ENCODE assay signal across 26 mouse cellular contexts in the genomic region with DNA sequence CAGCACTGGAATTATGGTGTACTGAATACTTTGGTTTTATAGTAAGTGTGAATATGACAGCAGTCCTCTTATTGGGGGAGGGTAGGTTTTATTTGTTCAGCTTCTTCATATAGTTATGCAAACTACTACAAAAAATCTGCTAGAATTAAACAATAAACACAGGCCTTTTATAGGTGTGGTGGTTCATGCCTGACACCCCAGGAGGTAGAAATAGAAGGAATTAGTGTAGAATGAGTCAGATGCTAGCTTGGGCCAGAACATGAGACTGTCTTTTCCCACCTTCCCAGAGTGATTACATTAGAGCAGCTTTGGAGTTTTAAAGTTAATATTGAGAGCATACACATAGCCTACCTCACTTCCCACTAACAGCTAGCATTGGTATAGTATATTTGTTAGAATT.
"Had no signal": no experiment of that assay in that cellular context is flagged by ENCODE, and none has a peak within 500 bp of the region (broad histone marks: within the 10 kb centered on the region; RNA-seq: fewer than 3 reads in every experiment).

No protein-coding gene starts in this region.

- DNase-seq: gastrocnemius, adult 2 months; gastrocnemius, postnatal 10 days; gastrocnemius, postnatal 25 days; heart, adult 18-20 months; heart, postnatal 14 days; heart, postnatal 36 days; kidney, adult 18-20 months; kidney, adult 8-10 months; kidney, postnatal 10 days; kidney, postnatal 25 days; kidney, postnatal 4 days; liver; liver, embryonic 13.5 days had no signal

- H3K27me3 ChIP-seq: heart, embryonic 12.5 days; intestine, embryonic 15.5 days; limb, embryonic 12.5 days; liver, embryonic 13.5 days; liver, embryonic 15.5 days had no signal

- ATAC-seq: hindbrain, embryonic 16.5 days; inflammation-experienced regulatory T-cells, adult 6 months; intestine, embryonic 15.5 days; intestine, postnatal 0 days had no signal

- H3K36me3 ChIP-seq: intestine, embryonic 15.5 days; limb, embryonic 12.5 days; liver, embryonic 13.5 days; liver, embryonic 15.5 days had no signal

- H3K4me2 ChIP-seq: heart, embryonic 12.5 days; hindbrain, embryonic 14.5 days; intestine, embryonic 15.5 days; limb, embryonic 12.5 days; liver, embryonic 11.5 days; liver, embryonic 13.5 days; liver, embryonic 15.5 days had no signal

- H3K9ac ChIP-seq: heart, embryonic 12.5 days; hindbrain, embryonic 14.5 days; intestine, embryonic 15.5 days; limb, embryonic 12.5 days; liver, embryonic 13.5 days; liver, embryonic 15.5 days had no signal

- H3K4me3 ChIP-seq: gastrocnemius, adult 2 months; heart, embryonic 10.5 days; heart, embryonic 12.5 days; intestine, embryonic 15.5 days; layer of hippocampus, adult 2 months; left cerebral cortex, adult 2 months; limb, embryonic 10.5 days; limb, embryonic 12.5 days; liver, embryonic 13.5 days; liver, embryonic 15.5 days had no signal

- H3K9me3 ChIP-seq: heart, embryonic 10.5 days; intestine, embryonic 15.5 days; limb, embryonic 10.5 days; limb, embryonic 12.5 days; liver, embryonic 13.5 days; liver, embryonic 15.5 days had no signal

- H3K27ac ChIP-seq: gastrocnemius, adult 2 months; heart, embryonic 10.5 days; hindbrain, embryonic 14.5 days; intestine, embryonic 15.5 days; layer of hippocampus, adult 2 months; left cerebral cortex, adult 2 months; limb, embryonic 10.5 days; limb, embryonic 12.5 days; liver, embryonic 13.5 days; liver, embryonic 15.5 days had no signal

- H3K4me1 ChIP-seq: heart, embryonic 10.5 days; heart, embryonic 12.5 days; intestine, embryonic 15.5 days; liver, embryonic 13.5 days; liver, embryonic 15.5 days had no signal
